Mouse (Mus musculus) mouse trophoblast stem cell (cell line): ENCODE measurements around the gene Cdc34.

Experiments used
- in situ Hi-C, 2 experiments: fragments of 300-500 bp; cut with MseI, MboI; formaldehyde crosslinking; loops; 2 replicates in 1 of 2; 3 replicates in 1 of 2; pipeline ENCODE4 v1.15.1; 2025

Gene Cdc34

GRCm38 (mm10) chr10:79670071-79670888 is 11.7 kb upstream of the Cdc34 start:
- in situ Hi-C loops: no loop called here

- in situ Hi-C loops: no loop called here
These were observed 10.5 kb upstream of the Cdc34 start for GRCm38 (mm10) chr10:79671396-79672087.

DNA sequence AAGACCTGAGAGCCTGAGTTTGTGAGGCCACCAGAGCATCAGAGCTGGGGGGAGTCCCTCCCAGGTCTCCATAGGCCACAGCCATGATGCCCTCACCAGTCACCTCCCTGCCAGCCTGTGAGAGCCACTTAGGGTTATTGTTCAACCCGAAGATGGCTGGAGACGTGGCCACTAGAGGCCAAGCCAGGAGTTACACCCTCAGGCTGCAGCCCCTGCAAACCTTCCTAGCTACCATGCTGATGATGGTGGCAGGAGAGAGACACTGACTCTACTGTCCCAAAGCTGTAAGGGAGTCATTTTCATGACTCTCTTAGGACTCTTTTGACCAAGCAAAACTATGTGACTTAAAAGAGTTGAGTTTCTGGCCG is 9.9 kb upstream of the Cdc34 start:
- in situ Hi-C loops: no loop called here

- in situ Hi-C loops: no loop called here
These were observed 8.9 kb upstream of the Cdc34 start for GRCm38 (mm10) chr10:79673054-79673453.

DNA sequence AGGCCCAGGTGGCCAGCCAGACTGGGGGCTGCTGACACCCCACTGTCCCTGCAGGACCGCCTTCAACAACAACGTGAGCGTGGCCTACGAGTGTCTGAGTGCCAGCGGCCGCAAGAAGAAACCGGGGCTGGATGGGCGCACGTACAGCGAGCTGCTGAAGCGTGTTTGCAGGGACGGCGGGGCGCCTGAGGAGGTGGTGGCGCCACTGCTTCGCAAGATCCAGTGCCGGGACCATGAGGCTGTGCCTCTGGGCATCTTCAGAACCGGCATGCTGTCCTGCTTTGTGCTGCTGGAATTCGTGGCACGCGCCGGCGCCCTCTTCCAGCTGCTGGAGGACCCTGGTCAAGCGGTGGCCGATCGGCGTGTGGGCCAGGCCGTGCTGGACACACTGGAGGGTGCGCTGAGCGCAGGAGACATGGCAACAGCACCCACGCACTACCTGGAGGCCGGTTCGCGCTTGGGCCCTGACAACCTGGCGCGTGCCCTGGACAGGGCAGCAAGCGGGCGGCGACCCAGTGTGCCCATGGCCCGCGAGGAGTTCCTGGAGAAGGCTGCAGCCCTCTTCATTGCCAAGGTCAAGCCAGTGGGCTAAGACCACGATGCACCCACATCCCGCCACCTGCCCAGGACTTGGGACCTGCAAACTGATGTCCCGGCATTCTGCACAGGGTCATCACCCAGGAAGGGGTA is 6.5 kb upstream of the Cdc34 start:
- in situ Hi-C loops: no loop called here

DNA sequence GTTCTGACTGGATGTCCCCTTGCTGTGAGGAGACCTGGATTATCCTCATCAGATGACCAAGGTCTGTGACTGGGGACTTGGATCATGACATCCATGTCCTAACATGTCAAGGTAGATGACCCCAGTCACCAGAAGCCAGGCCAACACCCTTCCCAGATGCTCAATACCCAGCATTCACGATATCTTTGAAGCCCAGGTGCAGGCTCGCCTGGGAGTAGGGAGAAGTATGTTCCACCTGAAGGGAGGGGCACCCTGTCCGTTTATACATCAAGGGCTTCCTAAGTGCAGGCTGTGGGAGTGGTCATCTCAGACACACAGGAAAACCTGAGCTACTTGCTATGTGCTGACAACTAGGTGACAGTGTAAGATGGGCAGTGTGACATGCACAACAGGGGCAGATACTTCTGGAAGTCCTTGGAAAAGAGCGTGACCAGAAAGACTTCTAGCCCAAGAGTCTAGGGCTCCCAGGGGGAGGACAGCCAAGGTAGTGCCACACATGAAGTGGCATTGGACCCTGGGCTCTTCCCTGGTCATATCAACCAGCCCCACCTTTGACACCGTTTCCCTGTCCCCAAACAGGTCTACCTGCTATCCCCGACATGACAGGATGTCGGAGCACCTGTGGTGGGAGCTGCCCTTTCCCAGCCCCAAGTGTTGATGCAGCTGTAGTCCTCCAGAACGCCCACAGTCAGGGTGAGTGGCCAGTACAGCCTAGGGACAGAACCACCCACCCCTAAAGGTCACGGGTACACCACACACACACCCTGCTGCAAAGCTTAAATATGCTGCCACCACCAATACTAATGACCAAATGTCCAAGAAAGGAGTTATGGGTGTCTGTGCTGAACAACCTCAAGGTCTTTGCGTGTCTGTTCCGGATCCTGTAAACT is 1.1 kb upstream of the Cdc34 start:
- in situ Hi-C loops: no loop called here

DNA sequence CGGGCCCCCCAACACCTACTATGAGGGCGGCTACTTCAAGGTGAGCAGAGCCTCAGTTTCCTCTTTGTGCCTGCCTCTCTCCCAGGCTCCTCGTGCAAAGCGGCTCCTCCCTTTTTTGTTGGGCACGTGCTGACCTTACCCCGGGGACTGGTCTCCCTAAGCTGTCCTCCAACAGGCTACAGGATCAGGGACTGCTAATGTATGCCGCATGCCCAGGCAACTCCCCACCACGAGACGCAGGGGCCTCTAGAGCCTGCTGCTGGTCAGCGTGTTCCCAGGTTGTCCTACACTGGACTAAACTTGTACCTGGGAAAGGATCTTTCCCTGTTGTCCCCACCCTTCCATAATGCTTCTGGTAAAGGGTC is 538 bp downstream of the Cdc34 start:
- in situ Hi-C loops: no loop called here

DNA sequence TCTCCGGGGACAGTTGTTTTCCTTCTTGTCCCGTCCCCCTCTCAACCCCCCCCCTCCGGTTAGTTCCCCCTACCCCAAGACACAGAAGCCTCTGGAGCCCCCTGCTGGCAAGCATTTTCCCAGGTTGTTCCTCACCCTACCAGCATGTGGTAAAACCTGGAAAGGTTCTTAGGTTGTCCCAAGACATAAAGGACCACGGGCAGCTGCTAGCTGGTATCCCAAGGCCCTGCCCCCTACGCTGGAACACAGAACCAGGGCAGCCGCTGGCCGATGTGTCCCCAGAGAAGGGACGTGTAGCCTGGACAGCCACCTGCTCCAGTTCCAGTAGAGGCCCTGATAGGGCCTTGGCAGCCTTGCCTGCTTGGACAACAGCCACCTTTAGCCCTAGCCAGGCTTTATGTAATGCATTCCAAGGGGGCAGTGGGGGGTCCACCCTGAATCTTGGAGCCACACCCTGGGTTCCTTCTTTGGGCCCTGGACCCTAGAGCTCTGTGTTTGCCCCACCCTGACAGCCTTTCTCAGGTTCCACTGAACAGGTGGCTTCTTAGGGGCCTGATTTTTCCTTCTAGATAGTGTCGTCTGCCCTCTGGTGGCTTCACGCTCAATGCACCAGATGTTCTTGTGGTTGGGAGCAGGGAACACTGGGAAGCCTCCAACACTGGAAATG is 1.1 kb downstream of the Cdc34 start:
- in situ Hi-C loops: no loop called here

GRCm38 (mm10) chr10:79683726-79684640 is 2.0 kb downstream of the Cdc34 start:
- in situ Hi-C loops: no loop called here

GRCm38 (mm10) chr10:79684770-79685600 is 3.0 kb downstream of the Cdc34 start:
- in situ Hi-C loops: no loop called here

DNA sequence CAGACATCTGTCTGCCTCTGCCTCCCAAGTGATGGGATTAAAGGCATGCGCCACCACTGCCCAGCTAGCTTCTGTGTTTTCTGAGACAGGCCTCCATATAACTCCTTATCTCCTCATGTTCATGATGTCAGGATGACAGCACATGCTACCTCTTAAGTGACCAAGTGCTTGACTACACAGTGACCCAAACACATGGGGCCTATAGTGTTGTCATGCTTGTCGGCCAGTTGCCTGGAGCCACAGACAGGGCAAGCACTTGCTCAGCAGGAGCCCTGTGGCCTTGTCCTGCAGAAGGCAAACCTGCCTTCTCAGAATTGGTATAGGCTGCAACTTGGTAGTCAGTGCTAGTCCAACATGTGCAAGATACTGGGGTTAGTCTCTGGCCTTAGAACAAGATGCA is 4.2 kb downstream of the Cdc34 start:
- in situ Hi-C loops: no loop called here

- in situ Hi-C loops: no loop called here
These were observed 4.7 kb downstream of the Cdc34 start for GRCm38 (mm10) chr10:79686691-79687090.

GRCm38 (mm10) chr10:79687513-79687912 is 5.5 kb downstream of the Cdc34 start:
- in situ Hi-C loops: no loop called here

DNA sequence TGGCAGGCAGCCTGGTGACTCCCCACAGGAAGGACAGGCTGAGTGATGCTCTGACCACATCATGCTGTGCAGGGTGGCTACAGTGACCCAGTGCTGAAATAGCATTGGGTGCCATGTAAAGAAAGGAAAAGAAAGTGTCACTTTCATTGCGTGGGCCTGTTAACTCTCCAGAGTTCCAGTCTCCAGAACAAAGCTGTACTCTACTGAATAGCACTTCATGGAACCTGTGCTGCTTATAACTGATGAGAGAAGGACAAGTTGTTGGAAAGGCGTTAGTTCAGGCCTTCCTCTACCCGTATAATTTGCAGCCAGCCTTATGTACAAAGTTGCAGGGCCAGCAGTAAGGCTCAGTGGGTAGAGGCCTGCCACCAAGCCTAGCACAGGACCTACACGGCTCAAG is 6.7 kb downstream of the Cdc34 start, which contains the start of gene Gzmm:
Gene Gzmm, plus strand, starts transcription at position 301 of the 400 bp plus-strand sequence.
- in situ Hi-C loops: no loop called here

DNA sequence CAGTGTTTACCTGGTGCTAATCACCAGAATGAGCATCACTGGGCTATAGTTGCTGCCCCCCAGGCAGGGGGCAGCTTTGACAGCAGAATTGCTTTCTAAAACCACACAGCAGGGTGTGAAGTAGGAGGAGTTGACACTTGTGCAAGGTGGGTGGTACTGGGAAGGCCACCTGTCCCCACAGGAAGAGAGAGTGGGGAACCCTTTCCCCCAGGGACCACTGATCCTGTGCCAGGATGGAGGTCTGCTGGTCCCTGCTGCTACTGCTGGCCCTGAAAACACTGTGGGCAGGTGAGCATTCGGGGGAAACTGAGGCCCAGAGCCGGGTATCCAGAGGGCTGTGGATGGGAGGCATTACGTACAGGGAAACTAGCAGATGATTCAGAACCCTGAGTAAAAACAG is 7.2 kb downstream of the Cdc34 start:
- in situ Hi-C loops: no loop called here

DNA sequence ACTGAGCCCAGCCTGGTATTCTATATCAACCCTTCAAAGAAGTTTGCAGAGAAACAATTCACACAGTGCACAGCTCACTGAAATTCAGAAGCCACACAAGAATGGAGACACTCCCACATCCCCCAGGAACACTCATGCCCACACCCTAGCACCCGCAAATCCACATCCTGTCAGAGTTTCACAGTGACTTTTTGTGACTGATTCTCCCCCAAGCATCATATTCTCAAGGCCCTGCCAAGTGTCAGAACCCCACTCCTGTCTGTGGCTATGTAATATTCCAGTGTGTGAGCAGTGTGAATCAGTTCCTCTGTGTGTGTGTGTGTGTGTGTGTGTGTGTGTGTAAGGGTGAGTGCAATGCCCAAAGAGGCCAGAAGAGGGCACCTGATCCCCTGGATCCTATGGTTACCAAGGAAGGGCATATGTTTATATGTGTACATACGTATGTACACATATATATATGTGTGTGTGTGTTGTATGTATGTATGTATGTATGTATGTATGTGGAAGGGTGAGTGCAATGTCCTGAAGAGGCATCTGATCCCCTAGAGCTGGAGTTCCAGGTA is 10.1 kb downstream of the Cdc34 start:
- in situ Hi-C loops: no loop called here

DNA sequence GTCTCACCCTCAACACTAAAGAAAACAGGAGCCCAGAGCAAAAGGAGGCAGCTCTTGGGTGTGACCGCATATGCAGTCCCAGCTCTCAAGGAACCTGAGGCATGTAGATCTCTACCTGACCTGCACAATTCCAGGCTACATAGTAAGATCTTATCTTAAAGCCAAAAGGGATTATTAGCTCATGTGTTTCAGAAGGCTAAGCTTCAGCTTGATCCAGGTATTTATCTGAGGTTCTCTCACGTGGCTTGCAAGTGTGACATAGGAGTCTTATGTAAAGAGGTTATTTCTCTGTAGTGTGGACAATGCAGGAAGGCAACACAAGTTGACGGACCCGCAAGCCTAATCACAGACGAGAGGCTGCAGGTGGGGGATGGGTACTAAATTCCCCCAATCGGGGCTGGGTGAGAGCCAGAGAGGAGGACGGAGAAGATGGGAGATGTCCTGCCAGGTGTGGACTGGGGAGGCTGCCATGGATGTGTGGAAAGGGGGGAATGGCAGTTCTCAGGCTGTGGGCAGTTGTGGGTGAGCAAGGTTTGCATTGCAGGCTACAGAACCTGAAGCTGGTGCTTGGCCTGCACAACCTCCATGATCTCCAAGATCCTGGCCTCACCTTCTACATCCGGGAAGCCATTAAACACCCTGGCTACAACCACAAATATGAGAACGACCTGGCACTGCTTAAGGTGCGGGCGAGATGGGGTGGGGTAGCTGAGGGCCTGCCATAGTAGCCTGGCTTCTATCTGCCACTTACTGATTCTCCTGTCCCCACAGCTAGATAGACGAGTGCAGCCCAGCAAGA is 11.8 kb downstream of the Cdc34 start:
- in situ Hi-C loops: no loop called here

DNA sequence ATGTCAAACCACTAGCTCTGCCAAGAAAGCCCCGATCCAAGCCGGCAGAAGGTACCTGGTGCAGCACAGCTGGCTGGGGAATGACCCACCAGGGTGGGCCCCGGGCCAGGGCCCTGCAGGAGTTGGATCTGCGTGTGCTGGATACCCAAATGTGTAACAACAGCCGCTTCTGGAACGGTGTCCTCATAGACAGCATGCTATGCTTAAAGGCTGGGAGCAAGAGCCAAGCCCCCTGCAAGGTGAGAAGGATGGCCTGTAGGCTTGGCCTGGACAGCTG is 12.3 kb downstream of the Cdc34 start:
- in situ Hi-C loops: no loop called here
